Mouse (Mus musculus): ENCODE results near the gene Gstp1.
"Not testable (repeated sequence)": the region's sequence is repeated elsewhere in the genome, so short reads cannot be mapped to it uniquely, and the experiment has no call there.

Gstp1 gene

GRCm38 (mm10) chr19:4037788-4038232, at the start of gene Gstp1:
Gene Gstp1 (minus strand): TSS chr19:4037985.
- peak; percentile 68 to 79 for DNase-seq (ENCODE audit: low spot score in 2 of 2)

- no peak for DNase-seq (ENCODE audit: low spot score in 2 of 2)
Measured at GRCm38 (mm10) chr19:4087090-4087489, 49.3 kb upstream of the Gstp1 start.

- no peak for DNase-seq (ENCODE audit: low spot score in 2 of 2)
Measured at GRCm38 (mm10) chr19:4086156-4086555, 48.4 kb upstream of the Gstp1 start.

GRCm38 (mm10) chr19:4084984-4085383, 47.2 kb upstream of the Gstp1 start:
- no peak for DNase-seq (ENCODE audit: low spot score in 2 of 2)

- DNase-seq (ENCODE audit: low spot score in 2 of 2) = no peak
Measured at GRCm38 (mm10) chr19:4083826-4084225, 46.0 kb upstream of the Gstp1 start.

GRCm38 (mm10) chr19:4083316-4083715, 45.5 kb upstream of the Gstp1 start:
- no peak for DNase-seq (ENCODE audit: low spot score in 2 of 2)

- no peak for DNase-seq (ENCODE audit: low spot score in 2 of 2)
Measured at GRCm38 (mm10) chr19:4082219-4082965, 44.6 kb upstream of the Gstp1 start.

GRCm38 (mm10) chr19:4081394-4081793, 43.6 kb upstream of the Gstp1 start, which contains the start of gene Cabp2:
Gene Cabp2 (plus strand): TSS chr19:4081578.
- no peak for DNase-seq (ENCODE audit: low spot score in 2 of 2)

- DNase-seq (ENCODE audit: low spot score in 2 of 2) = no peak
Measured at GRCm38 (mm10) chr19:4080511-4081009, 42.8 kb upstream of the Gstp1 start.

- peak in 1 of 2 experiments; percentile 50 for DNase-seq (ENCODE audit: low spot score in 2 of 2)
Measured at GRCm38 (mm10) chr19:4079594-4079993, 41.8 kb upstream of the Gstp1 start.

GRCm38 (mm10) chr19:4075531-4075930, 37.7 kb upstream of the Gstp1 start:
- no peak for DNase-seq (ENCODE audit: low spot score in 2 of 2)

GRCm38 (mm10) chr19:4072706-4073424, 35.1 kb upstream of the Gstp1 start:
- DNase-seq (ENCODE audit: low spot score in 2 of 2) = no peak

- no peak for DNase-seq (ENCODE audit: low spot score in 2 of 2)
Measured at GRCm38 (mm10) chr19:4071406-4071805, 33.6 kb upstream of the Gstp1 start.

- no peak for DNase-seq (ENCODE audit: low spot score in 2 of 2)
Measured at GRCm38 (mm10) chr19:4070756-4071155, 33.0 kb upstream of the Gstp1 start.

- DNase-seq (ENCODE audit: low spot score in 2 of 2) = no peak
Measured at GRCm38 (mm10) chr19:4070311-4070710, 32.5 kb upstream of the Gstp1 start.

GRCm38 (mm10) chr19:4068717-4069410, 31.1 kb upstream of the Gstp1 start:
- no peak for DNase-seq (ENCODE audit: low spot score in 2 of 2)

GRCm38 (mm10) chr19:4068242-4068641, 30.5 kb upstream of the Gstp1 start:
- not testable (repeated sequence) for DNase-seq (ENCODE audit: low spot score in 2 of 2)

- DNase-seq (ENCODE audit: low spot score in 2 of 2) = no peak
Measured at GRCm38 (mm10) chr19:4066877-4067276, 29.1 kb upstream of the Gstp1 start.

- no peak for DNase-seq (ENCODE audit: low spot score in 2 of 2)
Measured at GRCm38 (mm10) chr19:4066280-4066679, 28.5 kb upstream of the Gstp1 start.

GRCm38 (mm10) chr19:4064501-4064900, 26.7 kb upstream of the Gstp1 start:
- DNase-seq (ENCODE audit: low spot score in 2 of 2) = not testable (repeated sequence)

- not testable (repeated sequence) for DNase-seq (ENCODE audit: low spot score in 2 of 2)
Measured at GRCm38 (mm10) chr19:4063357-4063756, 25.6 kb upstream of the Gstp1 start.

GRCm38 (mm10) chr19:4060899-4061465, 23.2 kb upstream of the Gstp1 start:
- DNase-seq (ENCODE audit: low spot score in 2 of 2) = no peak
